Mouse (Mus musculus) midbrain, embryonic 14.5 days (tissue): Measurements from ENCODE around the gene Gli2. TPM values are rescaled to one million over a fixed set of nuclear protein-coding genes. Genes with fewer than 3 reads are reported as not detected.
A peak's percentile ranks its signal among the peaks of the same experiment; 100 is the strongest.

Experiments
- ATAC-seq: fragments of 200-750 bp; cut with Nextera tagmentation; 2 replicates; pipeline ENCODE4 v1.8.0; 2017; ENCODE audit warnings: moderate number of reproducible peaks, moderate library complexity; ENCODE audit not compliant: low FRiP score, low TSS enrichment
- DNase-seq: peaks from one replicate; pipeline ENCODE4 v3.0.0-alpha.2; 2015
- H3K27ac ChIP-seq: fragments of 300-500 bp; sonication (generic); replicated peaks from 2 replicates; pipeline ENCODE4 v1.5.1; 2014; ENCODE audit warnings: mild to moderate bottlenecking, low read depth, low read length, moderate library complexity
- H3K27me3 ChIP-seq: fragments of 300-500 bp; sonication (generic); 2 replicates; pipeline ENCODE4 v1.6.1; 2014; ENCODE audit warnings: low read length, control low read depth, mixed read lengths; ENCODE audit not compliant: control insufficient read depth, insufficient read depth
- H3K36me3 ChIP-seq: fragments of 300-500 bp; sonication (generic); 2 replicates; pipeline ENCODE4 v1.6.1; 2014; ENCODE audit warnings: low read length, control low read depth; ENCODE audit not compliant: control insufficient read depth, insufficient read depth
- H3K4me1 ChIP-seq: fragments of 300-500 bp; sonication (generic); 2 replicates; pipeline ENCODE4 v1.6.1; 2014; ENCODE audit warnings: mild to moderate bottlenecking, antibody characterized with exemption, low read length, control low read depth; ENCODE audit not compliant: control insufficient read depth, insufficient read depth
- H3K4me2 ChIP-seq: fragments of 300-500 bp; sonication (generic); 2 replicates; pipeline ENCODE4 v1.6.1; 2014; ENCODE audit warnings: mild to moderate bottlenecking, low read length, moderate library complexity
- H3K4me3 ChIP-seq: fragments of 300-500 bp; sonication (generic); replicated peaks from 2 replicates; pipeline ENCODE4 v1.5.1; 2014; ENCODE audit warnings: low read depth, low read length
- H3K9ac ChIP-seq: fragments of 300-500 bp; sonication (generic); replicated peaks from 2 replicates; pipeline ENCODE4 v1.6.1; 2014; ENCODE audit warnings: mild to moderate bottlenecking, low read length, moderate library complexity
- H3K9me3 ChIP-seq: fragments of 300-500 bp; sonication (generic); 2 replicates; pipeline ENCODE4 v1.6.1; 2016; ENCODE audit warnings: low read length, control low read depth, mixed read lengths; ENCODE audit not compliant: control insufficient read depth
- WGBS: fragments of 180-500 bp; shearing (Covaris S2); extraction: QIAGEN DNeasy Blood & Tissue Kit; methylation state at CpG from one replicate; pipeline ENCODE4 v1.1.7; 2014; 5-methylcytosine and 5-hydroxymethylcytosine counted together
- polyA plus RNA-seq: library from polyadenylated mRNA; unstranded; fragments of >200 nt; fragmentation: Nextera tagmentation; extraction: Ambion mirVana; gene quantifications from 2 replicates; pipeline ENCODE4 v1.2.1, GENCODE M21; 2014

The Gli2 gene
- polyA plus RNA-seq, 1 experiment from 2014 or later: 2.8 TPM

- peak overlapping the region; percentile 70 for H3K27ac ChIP-seq
- no peaks in the 10 kb centered on the region for H3K27me3 ChIP-seq
- ATAC-seq: peak; percentile 50; the same call in 1 of the 2 replicates
- peak overlapping the region; percentile 31 for H3K4me2 ChIP-seq
- H3K4me3 ChIP-seq: no peak overlapping the region
- WGBS: 4% methylated on average over 13 of the region's 13 CpGs
- no peaks in the 10 kb centered on the region for H3K36me3 ChIP-seq
- 0 out of 2 replicates have a peak overlapping the region, but pooled peaks have one; percentile 10 for H3K9ac ChIP-seq
- H3K9me3 ChIP-seq: no peaks in the 10 kb centered on the region
- H3K4me1 ChIP-seq: peaks cover 20% of the 10 kb centered on the region
- DNase-seq: peak; percentile 68
These were observed 142.6 kb downstream of the Gli2 start for GRCm38 (mm10) chr1:118910693-118911426.

GRCm38 (mm10) chr1:118909051-118909450 is 144.4 kb downstream of the Gli2 start:
- no peak overlapping the region for H3K4me2 ChIP-seq
- DNase-seq (no peak), ATAC-seq (no peak)
- no peak overlapping the region for H3K27ac ChIP-seq
- no peak overlapping the region for H3K9ac ChIP-seq
- H3K36me3 ChIP-seq: no peaks in the 10 kb centered on the region
- H3K4me3 ChIP-seq: no peak overlapping the region
- H3K9me3 ChIP-seq: no peaks in the 10 kb centered on the region
- 93% methylated on average over 3 of the region's 3 CpGs for WGBS
- peaks cover 20% of the 10 kb centered on the region for H3K4me1 ChIP-seq
- H3K27me3 ChIP-seq: no peaks in the 10 kb centered on the region

- WGBS: 93% methylated on average over 9 of the region's 9 CpGs
- no peak overlapping the region for H3K9ac ChIP-seq
- DNase-seq (no peak), ATAC-seq (no peak)
- H3K4me1 ChIP-seq: peaks cover 14% of the 10 kb centered on the region
- H3K27ac ChIP-seq: no peak overlapping the region
- H3K9me3 ChIP-seq: no peaks in the 10 kb centered on the region
- H3K4me3 ChIP-seq: no peak overlapping the region
- no peak overlapping the region for H3K4me2 ChIP-seq
- H3K36me3 ChIP-seq: no peaks in the 10 kb centered on the region
- no peaks in the 10 kb centered on the region for H3K27me3 ChIP-seq
These were observed 145.8 kb downstream of the Gli2 start for GRCm38 (mm10) chr1:118907574-118907973.

GRCm38 (mm10) chr1:118905319-118905718 is 148.1 kb downstream of the Gli2 start:
- H3K4me3 ChIP-seq: no peak overlapping the region
- no peaks in the 10 kb centered on the region for H3K27me3 ChIP-seq
- DNase-seq (no peak), ATAC-seq (no peak)
- H3K4me2 ChIP-seq: no peak overlapping the region
- H3K4me1 ChIP-seq: peaks cover 8% of the 10 kb centered on the region; the same call in 1 of the 2 replicates
- WGBS: 77% methylated on average over 5 of the region's 5 CpGs
- H3K9me3 ChIP-seq: no peaks in the 10 kb centered on the region
- no peak overlapping the region for H3K27ac ChIP-seq
- H3K9ac ChIP-seq: no peak overlapping the region
- H3K36me3 ChIP-seq: no peaks in the 10 kb centered on the region

- Histone ChIP-seq H3K4me3 (no peak overlapping the region), H3K27ac (no peak overlapping the region), H3K9ac (no peak overlapping the region), H3K36me3 (no peaks in the 10 kb centered on the region), H3K9me3 (no peaks in the 10 kb centered on the region), H3K4me2 (no peak overlapping the region), H3K27me3 (no peaks in the 10 kb centered on the region), H3K4me1 (peaks cover 7% of the 10 kb centered on the region; the same call in 1 of the 2 replicates)
- WGBS: 65% methylated on average over 9 of the region's 9 CpGs
- no peak for ATAC-seq
- DNase-seq: no peak
These were observed 148.5 kb downstream of the Gli2 start for GRCm38 (mm10) chr1:118904909-118905308.

- H3K9me3 ChIP-seq: no peaks in the 10 kb centered on the region
- ATAC-seq: no peak
These were observed 149.0 kb downstream of the Gli2 start for GRCm38 (mm10) chr1:118904431-118904830.

GRCm38 (mm10) chr1:118903742-118904141 is 149.7 kb downstream of the Gli2 start:
- Histone ChIP-seq H3K36me3 (no peaks in the 10 kb centered on the region), H3K4me2 (no peak overlapping the region), H3K9ac (no peak overlapping the region), H3K4me1 (peaks cover 7% of the 10 kb centered on the region; the same call in 1 of the 2 replicates), H3K27me3 (no peaks in the 10 kb centered on the region), H3K27ac (no peak overlapping the region), H3K4me3 (no peak overlapping the region), H3K9me3 (no peaks in the 10 kb centered on the region)
- 90% methylated on average over 3 of the region's 3 CpGs for whole genome bisulfite sequencing
- ATAC-seq: no peak
- DNase-seq: no peak

More at GRCm38 (mm10) chr1:118904431-118904830, 149.0 kb downstream of the Gli2 start:
- DNase-seq: no peak
- WGBS: 52% methylated on average over 3 of the region's 3 CpGs
- Histone ChIP-seq H3K27ac (no peak overlapping the region), H3K4me2 (no peak overlapping the region), H3K9ac (no peak overlapping the region), H3K4me1 (peaks cover 7% of the 10 kb centered on the region; the same call in 1 of the 2 replicates), H3K4me3 (no peak overlapping the region), H3K36me3 (no peaks in the 10 kb centered on the region), H3K27me3 (no peaks in the 10 kb centered on the region)

GRCm38 (mm10) chr1:118901868-118902586 is 151.4 kb downstream of the Gli2 start:
- Histone ChIP-seq H3K36me3 (no peaks in the 10 kb centered on the region), H3K4me3 (no peak overlapping the region), H3K9ac (no peak overlapping the region), H3K27me3 (no peaks in the 10 kb centered on the region), H3K4me2 (no peak overlapping the region), H3K27ac (no peak overlapping the region), H3K9me3 (no peaks in the 10 kb centered on the region), H3K4me1 (peaks cover 7% of the 10 kb centered on the region; the same call in 1 of the 2 replicates)
- WGBS: 47% methylated on average over 8 of the region's 8 CpGs
- ATAC-seq (no peak; the same call in 1 of the 2 replicates), DNase-seq (no peak)
